Mouse (Mus musculus): ENCODE data around the gene Cmtm8. TPM values are rescaled to one million over a fixed set of nuclear protein-coding genes. Genes with fewer than 3 reads are reported as not detected.
A peak's percentile ranks its signal among the peaks of the same experiment; 100 is the strongest.

Gene Cmtm8
- polyA plus RNA-seq, 1 experiment = 8.2 TPM

DNA sequence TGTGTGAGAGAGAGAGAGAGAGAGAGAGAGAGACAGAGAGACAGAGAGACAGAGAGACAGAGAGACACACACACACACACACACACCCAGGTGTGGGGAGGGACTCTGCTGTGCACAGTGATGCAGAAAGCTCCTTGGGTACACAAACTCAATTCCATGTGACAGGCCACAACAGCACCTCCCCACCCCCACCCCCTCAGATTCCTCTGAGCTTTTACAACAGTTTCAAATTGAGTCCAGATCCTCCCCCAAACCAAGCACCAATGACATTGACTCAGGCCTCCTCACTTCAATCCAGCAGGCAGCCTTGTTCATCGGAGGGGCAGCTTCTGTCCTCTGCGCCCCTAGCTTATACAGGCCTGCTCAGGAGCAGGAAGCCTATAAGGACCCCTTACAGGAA lies 76.4 kb downstream of the Cmtm8 start:
- H3K27ac ChIP-seq (ENCODE audit: insufficient read depth, low read length) = no peak overlapping the region
- no peaks in the 10 kb centered on the region for H3K9me3 ChIP-seq (replicated peaks; ENCODE audit: control insufficient read depth, insufficient read depth, low read length, poor library complexity, severe bottlenecking)
- H3K4me3 ChIP-seq (ENCODE audit: low read depth, low read length) = no peak overlapping the region
- H3K4me1 ChIP-seq (ENCODE audit: control insufficient read depth, insufficient read depth, low read length) = no peaks in the 10 kb centered on the region
- no peaks in the 10 kb centered on the region for H3K27me3 ChIP-seq (ENCODE audit: control insufficient read depth, insufficient read depth, low read length, poor library complexity, severe bottlenecking)
- no peaks in the 10 kb centered on the region for H3K36me3 ChIP-seq (ENCODE audit: control insufficient read depth, insufficient read depth, low read length, poor library complexity, severe bottlenecking)
- TF ChIP-seq POLR2A (IDR thresholded peaks at IDR 0.05; ENCODE audit: insufficient read depth, low read length) (no peak), EP300 (IDR thresholded peaks at IDR 0.05; ENCODE audit: insufficient read depth, low read depth, low read length) (no peak), CTCF (IDR thresholded peaks at IDR 0.05; ENCODE audit: low read depth, low read length) (no peak)
- H3K9ac ChIP-seq (ENCODE audit: low read depth, poor library complexity, severe bottlenecking) = no peak overlapping the region

DNA sequence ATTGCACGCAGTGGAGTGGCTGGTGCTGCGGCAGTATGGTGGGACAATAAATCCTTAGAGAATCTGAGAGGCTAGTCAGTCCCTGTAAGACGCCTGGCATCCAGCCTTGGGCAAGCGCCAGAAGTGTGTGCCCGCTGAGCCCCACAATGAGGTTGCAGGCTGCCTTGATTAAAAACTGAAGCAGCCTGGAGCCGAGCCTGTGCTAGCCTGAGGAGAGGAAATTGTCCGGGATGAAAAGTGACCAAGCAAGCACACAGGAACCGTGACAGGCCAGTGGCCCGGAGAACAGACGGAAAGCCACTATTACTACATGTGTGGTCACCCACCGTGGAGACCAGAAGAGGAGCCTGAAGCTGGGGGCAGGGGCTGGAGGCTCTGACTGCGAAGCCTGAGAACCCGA lies 76.9 kb downstream of the Cmtm8 start:
- Histone ChIP-seq H3K4me3 (ENCODE audit: low read depth, low read length) (no peak overlapping the region), H3K27me3 (ENCODE audit: control insufficient read depth, insufficient read depth, low read length, poor library complexity, severe bottlenecking) (no peaks in the 10 kb centered on the region), H3K4me1 (ENCODE audit: control insufficient read depth, insufficient read depth, low read length) (no peaks in the 10 kb centered on the region), H3K9me3 (replicated peaks; ENCODE audit: control insufficient read depth, insufficient read depth, low read length, poor library complexity, severe bottlenecking) (no peaks in the 10 kb centered on the region), H3K36me3 (ENCODE audit: control insufficient read depth, insufficient read depth, low read length, poor library complexity, severe bottlenecking) (no peaks in the 10 kb centered on the region), H3K27ac (ENCODE audit: insufficient read depth, low read length) (no peak overlapping the region), H3K9ac (ENCODE audit: low read depth, poor library complexity, severe bottlenecking) (no peak overlapping the region)
- TF ChIP-seq CTCF (IDR thresholded peaks at IDR 0.05; ENCODE audit: low read depth, low read length) (no peak), POLR2A (IDR thresholded peaks at IDR 0.05; ENCODE audit: insufficient read depth, low read length) (no peak), EP300 (IDR thresholded peaks at IDR 0.05; ENCODE audit: insufficient read depth, low read depth, low read length) (no peak)

DNA sequence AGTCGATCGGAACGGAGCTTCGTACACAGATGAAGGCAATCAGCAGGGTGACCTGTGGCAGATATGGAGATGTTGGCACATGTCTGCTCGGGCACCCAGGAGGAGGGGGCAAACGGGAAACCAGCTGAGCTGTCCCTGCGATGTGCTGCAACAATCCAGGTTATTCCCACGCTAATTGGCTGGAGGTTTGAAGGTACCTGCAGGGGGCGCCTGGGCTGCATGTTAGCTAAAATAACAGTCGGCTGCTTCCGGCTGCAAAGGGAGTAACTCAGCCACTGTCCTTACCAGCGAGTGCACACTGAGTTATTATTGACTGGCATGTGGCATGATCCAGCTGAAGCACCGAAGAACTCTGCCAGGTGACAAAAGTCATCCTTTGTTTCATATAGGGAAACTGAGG lies 80.6 kb downstream of the Cmtm8 start:
- Histone ChIP-seq H3K36me3 (ENCODE audit: control insufficient read depth, insufficient read depth, low read length, poor library complexity, severe bottlenecking) (peaks cover 11% of the 10 kb centered on the region; the same call in 1 of the 2 replicates), H3K4me3 (ENCODE audit: low read depth, low read length) (no peak overlapping the region), H3K27me3 (ENCODE audit: control insufficient read depth, insufficient read depth, low read length, poor library complexity, severe bottlenecking) (no peaks in the 10 kb centered on the region), H3K27ac (ENCODE audit: insufficient read depth, low read length) (no peak overlapping the region), H3K9ac (ENCODE audit: low read depth, poor library complexity, severe bottlenecking) (no peak overlapping the region), H3K4me1 (ENCODE audit: control insufficient read depth, insufficient read depth, low read length) (peaks cover 3% of the 10 kb centered on the region), H3K9me3 (replicated peaks; ENCODE audit: control insufficient read depth, insufficient read depth, low read length, poor library complexity, severe bottlenecking) (no peaks in the 10 kb centered on the region)
- no peak for TF ChIP-seq EP300 (IDR thresholded peaks at IDR 0.05; ENCODE audit: insufficient read depth, low read depth, low read length)
- peak; percentile 77 for TF ChIP-seq CTCF (IDR thresholded peaks at IDR 0.05; ENCODE audit: low read depth, low read length)
- TF ChIP-seq POLR2A (IDR thresholded peaks at IDR 0.05; ENCODE audit: insufficient read depth, low read length) = no peak

DNA sequence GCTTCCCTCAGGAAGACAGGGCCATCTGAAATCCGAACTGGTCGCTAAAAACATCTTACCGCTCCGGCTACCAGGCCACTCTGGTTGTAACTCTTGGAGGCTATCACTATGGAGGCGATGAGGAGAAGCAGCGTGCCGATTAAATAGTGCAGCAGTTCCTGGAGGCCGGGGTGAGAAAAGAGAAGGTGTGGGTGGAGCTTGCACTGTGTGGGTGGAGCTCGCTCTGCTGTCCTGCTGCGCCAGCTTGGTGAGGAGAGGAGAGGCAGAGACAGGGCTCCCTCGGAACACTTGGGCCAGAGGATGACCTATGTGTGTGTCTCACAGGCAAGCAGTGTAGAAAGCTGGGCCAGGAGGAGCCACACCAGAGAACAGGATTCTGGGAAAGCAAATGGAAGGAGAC lies 82.1 kb downstream of the Cmtm8 start:
- peaks cover 3% of the 10 kb centered on the region for H3K4me1 ChIP-seq (ENCODE audit: control insufficient read depth, insufficient read depth, low read length)
- TF ChIP-seq CTCF (IDR thresholded peaks at IDR 0.05; ENCODE audit: low read depth, low read length) (no peak), EP300 (IDR thresholded peaks at IDR 0.05; ENCODE audit: insufficient read depth, low read depth, low read length) (no peak), POLR2A (IDR thresholded peaks at IDR 0.05; ENCODE audit: insufficient read depth, low read length) (no peak)
- no peaks in the 10 kb centered on the region for H3K27me3 ChIP-seq (ENCODE audit: control insufficient read depth, insufficient read depth, low read length, poor library complexity, severe bottlenecking)
- H3K27ac ChIP-seq (ENCODE audit: insufficient read depth, low read length) = no peak overlapping the region
- H3K9ac ChIP-seq (ENCODE audit: low read depth, poor library complexity, severe bottlenecking) = no peak overlapping the region
- no peak overlapping the region for H3K4me3 ChIP-seq (ENCODE audit: low read depth, low read length)
- H3K9me3 ChIP-seq (replicated peaks; ENCODE audit: control insufficient read depth, insufficient read depth, low read length, poor library complexity, severe bottlenecking) = no peaks in the 10 kb centered on the region
- peaks cover 11% of the 10 kb centered on the region for H3K36me3 ChIP-seq (ENCODE audit: control insufficient read depth, insufficient read depth, low read length, poor library complexity, severe bottlenecking)

DNA sequence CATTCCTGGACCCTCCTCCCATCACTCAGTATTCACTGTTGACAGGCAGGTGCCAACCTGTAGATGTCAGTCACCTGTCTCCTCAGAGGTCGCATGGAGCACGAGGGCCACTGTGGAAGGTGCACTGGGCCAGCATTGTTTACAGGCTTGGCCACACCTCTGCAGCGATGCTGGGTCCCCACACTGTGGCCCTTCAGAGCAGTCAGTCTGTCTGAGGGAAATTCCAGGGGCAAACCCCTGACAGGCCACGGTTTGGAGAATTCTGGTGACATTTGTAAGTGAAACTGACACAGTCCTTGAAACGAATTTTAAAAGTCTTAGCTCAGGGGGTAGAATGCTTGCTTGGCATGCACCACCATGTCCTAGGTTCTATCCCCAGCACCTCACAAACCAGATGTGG lies 83.6 kb downstream of the Cmtm8 start:
- Histone ChIP-seq H3K4me3 (ENCODE audit: low read depth, low read length) (no peak overlapping the region), H3K9me3 (replicated peaks; ENCODE audit: control insufficient read depth, insufficient read depth, low read length, poor library complexity, severe bottlenecking) (no peaks in the 10 kb centered on the region), H3K9ac (ENCODE audit: low read depth, poor library complexity, severe bottlenecking) (no peak overlapping the region), H3K4me1 (ENCODE audit: control insufficient read depth, insufficient read depth, low read length) (peaks cover 3% of the 10 kb centered on the region), H3K27ac (ENCODE audit: insufficient read depth, low read length) (no peak overlapping the region), H3K36me3 (ENCODE audit: control insufficient read depth, insufficient read depth, low read length, poor library complexity, severe bottlenecking) (peaks cover 11% of the 10 kb centered on the region), H3K27me3 (ENCODE audit: control insufficient read depth, insufficient read depth, low read length, poor library complexity, severe bottlenecking) (no peaks in the 10 kb centered on the region)
- TF ChIP-seq CTCF (IDR thresholded peaks at IDR 0.05; ENCODE audit: low read depth, low read length) (no peak), EP300 (IDR thresholded peaks at IDR 0.05; ENCODE audit: insufficient read depth, low read depth, low read length) (no peak), POLR2A (IDR thresholded peaks at IDR 0.05; ENCODE audit: insufficient read depth, low read length) (no peak)

DNA sequence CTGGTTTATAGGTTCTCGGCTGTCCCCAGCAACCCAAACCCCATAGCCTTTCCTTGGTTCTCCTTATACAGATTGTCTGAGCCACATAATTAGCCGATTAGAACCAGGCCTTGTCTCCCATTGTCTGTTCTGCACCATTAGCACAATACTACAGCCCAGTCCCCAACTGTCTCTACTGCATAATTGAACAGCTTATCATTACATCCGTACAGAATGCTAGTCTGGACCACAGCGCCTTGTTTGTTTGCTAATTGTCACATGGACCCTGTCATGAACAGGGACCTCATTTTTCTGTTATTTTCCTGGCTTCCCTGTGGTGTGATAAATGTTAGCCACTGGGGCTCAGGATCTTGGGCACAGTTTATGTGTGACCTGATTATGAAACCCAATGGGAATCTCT lies 84.1 kb downstream of the Cmtm8 start:
- no peak overlapping the region for H3K9ac ChIP-seq (ENCODE audit: low read depth, poor library complexity, severe bottlenecking)
- no peak overlapping the region for H3K27ac ChIP-seq (ENCODE audit: insufficient read depth, low read length)
- no peak overlapping the region for H3K4me3 ChIP-seq (ENCODE audit: low read depth, low read length)
- H3K4me1 ChIP-seq (ENCODE audit: control insufficient read depth, insufficient read depth, low read length) = peaks cover 3% of the 10 kb centered on the region
- TF ChIP-seq POLR2A (IDR thresholded peaks at IDR 0.05; ENCODE audit: insufficient read depth, low read length) (no peak), EP300 (IDR thresholded peaks at IDR 0.05; ENCODE audit: insufficient read depth, low read depth, low read length) (no peak), CTCF (IDR thresholded peaks at IDR 0.05; ENCODE audit: low read depth, low read length) (no peak)
- H3K9me3 ChIP-seq (replicated peaks; ENCODE audit: control insufficient read depth, insufficient read depth, low read length, poor library complexity, severe bottlenecking) = no peaks in the 10 kb centered on the region
- peaks cover 11% of the 10 kb centered on the region for H3K36me3 ChIP-seq (ENCODE audit: control insufficient read depth, insufficient read depth, low read length, poor library complexity, severe bottlenecking)
- no peaks in the 10 kb centered on the region for H3K27me3 ChIP-seq (ENCODE audit: control insufficient read depth, insufficient read depth, low read length, poor library complexity, severe bottlenecking)
